Mouse (Mus musculus): ENCODE measurements around the gene Katnb1.

DNA sequence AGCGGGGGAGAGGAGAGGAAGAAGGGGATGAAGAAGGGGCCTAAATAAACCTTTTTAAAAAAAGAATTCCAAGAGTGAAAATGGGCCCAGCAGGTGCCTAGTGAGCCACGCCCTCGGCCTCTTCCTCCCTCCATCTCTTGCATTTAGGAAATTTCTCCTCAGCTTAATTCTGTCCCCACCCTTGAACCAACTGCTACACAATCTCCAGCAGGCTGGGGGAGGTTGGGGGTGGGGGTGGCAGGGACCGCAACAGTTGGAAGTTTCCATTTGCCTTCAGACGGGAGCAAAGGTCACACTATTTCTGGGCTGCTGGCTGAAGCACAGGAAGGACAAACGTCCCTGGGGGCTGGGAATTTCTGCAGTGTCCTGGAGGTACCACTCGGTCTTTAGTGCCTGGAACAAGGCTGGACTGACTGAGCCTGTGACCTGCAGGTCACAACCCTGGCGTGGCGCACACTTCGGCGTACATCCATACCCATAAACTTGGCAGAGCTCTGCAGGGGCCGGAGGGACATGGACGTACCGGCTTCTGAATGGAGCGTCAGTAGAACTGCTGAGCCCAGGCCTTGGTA is 50.1 kb downstream of the Katnb1 start:
- TF ChIP-seq CTCF (conservative IDR thresholded peaks at IDR 0.05; ENCODE audit: low read length) (no peak), NANOG (IDR thresholded peaks at IDR 0.05; ENCODE audit: borderline replicate concordance, low read length) (no peak), POU5F1 (IDR thresholded peaks at IDR 0.05; ENCODE audit: borderline replicate concordance, low read length) (no peak)
